Mouse (Mus musculus) spleen, adult 10 weeks (tissue): ENCODE results near the gene Il24. TPM values are rescaled to one million over a fixed set of nuclear protein-coding genes. Genes with fewer than 3 reads are reported as not detected.

Experiments
- polyA plus RNA-seq: library from polyadenylated mRNA; stranded (reverse); fragments of 350-450 nt; fragmentation: Illumina TruSeq; extraction: RNeasy Lipid Tissue Mini Kit (QIAGEN cat#74804); gene quantifications from one replicate; pipeline ENCODE4 v1.2.3, GENCODE M21; 2015; ENCODE audit warnings: low replicate concordance; ENCODE audit not compliant: insufficient read depth

Il24 gene
- not detected for polyA plus RNA-seq

DNA sequence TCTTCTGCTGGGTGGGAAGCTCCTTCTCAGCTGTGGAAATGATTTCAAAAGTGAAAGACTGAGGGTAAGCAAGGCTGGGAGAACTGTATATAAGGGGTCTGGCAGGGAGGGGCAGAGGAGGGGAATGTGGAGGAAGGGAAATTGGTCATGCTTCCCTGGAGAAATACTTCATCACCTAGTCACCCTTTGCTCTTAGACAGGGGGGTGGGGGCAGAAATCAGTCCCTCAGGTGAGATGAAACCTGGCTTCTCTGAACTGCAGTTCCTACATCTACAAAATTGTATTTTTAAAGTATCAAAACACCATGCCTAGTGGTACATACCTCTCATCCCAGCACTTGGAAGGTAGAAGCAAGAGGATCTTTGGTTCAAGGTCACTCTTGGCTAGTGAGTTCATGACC is at the start of gene Il24:
Il24 (minus strand) TSS at position 101 of the 400 bp plus-strand sequence.

DNA sequence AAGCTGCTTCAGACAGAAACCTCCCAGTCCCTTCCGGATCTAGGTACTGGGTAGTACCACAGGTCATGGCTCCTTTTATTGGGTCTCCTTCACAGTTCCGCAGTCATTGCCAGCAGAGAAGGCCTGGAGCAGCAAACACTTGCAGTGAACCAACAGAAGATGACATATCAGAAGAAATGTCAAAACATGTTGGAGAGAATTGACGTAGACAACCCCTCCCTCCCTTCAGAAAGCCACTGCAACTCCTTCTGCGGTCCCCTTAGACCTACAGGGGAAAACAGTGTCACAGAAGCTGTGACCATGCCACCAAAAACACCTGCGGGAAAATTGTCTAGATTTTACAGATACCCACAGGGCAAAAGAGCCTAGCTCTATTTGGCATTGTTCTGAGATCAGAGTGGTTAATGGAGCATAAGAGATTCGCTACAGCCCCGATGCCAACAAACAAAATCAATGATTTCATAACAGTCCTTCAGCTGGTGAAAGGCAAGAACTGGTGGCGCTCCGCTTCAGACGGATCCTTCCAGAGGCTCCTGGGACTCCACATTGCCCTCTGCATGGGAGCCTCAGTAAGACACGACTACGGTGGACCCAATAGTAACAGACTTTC is 24.3 kb upstream of the Il24 start, which contains the start of gene Il20:
Il20 (minus strand) TSS at position 51 of the 610 bp plus-strand sequence.

DNA sequence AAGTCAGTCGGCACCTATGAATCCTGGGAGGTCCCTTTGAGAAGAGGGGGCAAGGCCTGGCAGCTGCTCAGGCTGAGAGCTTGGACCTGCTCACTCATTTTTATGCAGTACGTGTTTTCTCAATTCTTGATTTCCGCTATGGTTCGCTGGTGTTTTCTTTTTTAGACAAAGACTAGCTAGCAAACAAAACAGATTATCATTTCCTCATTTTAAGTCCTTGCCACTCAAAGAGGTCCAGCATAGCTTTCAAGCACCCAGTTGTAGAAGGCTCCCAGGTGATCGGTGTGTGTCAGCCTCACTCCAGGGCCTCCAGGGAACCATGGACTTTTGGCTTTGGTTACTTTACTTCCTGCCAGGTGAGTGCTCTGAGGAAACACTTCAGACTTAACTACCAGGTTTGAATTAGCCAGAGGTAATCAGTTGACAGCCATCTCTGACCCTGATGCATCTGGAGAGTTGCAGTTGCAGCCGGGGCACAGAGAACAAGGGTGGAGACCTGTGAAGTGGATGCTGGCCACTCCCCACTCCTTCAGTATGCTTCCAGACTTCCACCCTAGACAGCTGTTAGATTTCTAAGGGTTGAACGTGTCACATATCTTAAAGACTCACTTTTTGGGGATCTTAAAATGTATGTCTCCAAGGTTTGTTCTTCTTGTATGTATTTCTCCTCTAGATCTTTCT is 21.6 kb downstream of the Il24 start, which contains the start of gene Fcmr:
Fcmr (plus strand) TSS at position 129 of the 681 bp plus-strand sequence.

Other genes with a start within 250 kb of the Il24 start
- gene C4bp, start 225.8 kb downstream of the Il24 start, polyA plus RNA-seq, result not detected
- gene Gm29427, start 171.7 kb downstream of the Il24 start, polyA plus RNA-seq, result 0.28 TPM
- 14.2 TPM for gene Yod1, start 170.1 kb downstream of the Il24 start, polyA plus RNA-seq
- gene Pfkfb2, start 158.2 kb downstream of the Il24 start, polyA plus RNA-seq, result 23.9 TPM
- gene AA986860, start 155.5 kb downstream of the Il24 start, polyA plus RNA-seq, result 0.59 TPM
- gene Fcamr, start 86.6 kb downstream of the Il24 start, polyA plus RNA-seq, result 3.6 TPM
- 1.0 TPM for gene Pigr, start 60.8 kb downstream of the Il24 start, polyA plus RNA-seq
- gene Fcmr, start 21.8 kb downstream of the Il24 start, polyA plus RNA-seq, result 489 TPM
- not detected for gene Il20, start 24.0 kb upstream of the Il24 start, polyA plus RNA-seq
- gene Il19, start 52.7 kb upstream of the Il24 start, polyA plus RNA-seq, result not detected
- 1.2 TPM for gene Il10, start 132.4 kb upstream of the Il24 start, polyA plus RNA-seq
- 76.0 TPM for gene Mapkapk2, start 210.4 kb upstream of the Il24 start, polyA plus RNA-seq